51 mouse cellular contexts compared by ENCODE assay signal in genomic region chr6:73499631-73500030, GRCm38 (mm10). TPM values are rescaled to one million over a fixed set of nuclear protein-coding genes. Genes with fewer than 3 reads are reported as not detected.
"Had no signal": no experiment of that assay in that cellular context is flagged by ENCODE, and none has a peak within 500 bp of the region (broad histone marks: within the 10 kb centered on the region; RNA-seq: fewer than 3 reads in every experiment).

No protein-coding gene starts in this region.

- H3K4me1 ChIP-seq: heart, embryonic 10.5 days; heart, embryonic 12.5 days; heart, embryonic 13.5 days; heart, embryonic 15.5 days; hindbrain, embryonic 10.5 days; hindbrain, embryonic 12.5 days; intestine, embryonic 15.5 days; kidney, embryonic 15.5 days had no signal

- H3K36me3 ChIP-seq: heart, embryonic 10.5 days; heart, embryonic 12.5 days; heart, embryonic 13.5 days; heart, embryonic 15.5 days; hindbrain, embryonic 10.5 days; hindbrain, embryonic 12.5 days; hindbrain, embryonic 13.5 days; hindbrain, embryonic 15.5 days; intestine, embryonic 15.5 days; kidney, embryonic 15.5 days had no signal

- H3K27me3 ChIP-seq: heart, embryonic 12.5 days; heart, embryonic 13.5 days; heart, embryonic 15.5 days; hindbrain, embryonic 12.5 days; hindbrain, embryonic 13.5 days; hindbrain, embryonic 15.5 days; intestine, embryonic 15.5 days; kidney, embryonic 15.5 days had no signal

- H3K4me3 ChIP-seq: heart, embryonic 10.5 days; heart, embryonic 12.5 days; heart, embryonic 13.5 days; heart, embryonic 15.5 days; hindbrain, embryonic 10.5 days; hindbrain, embryonic 12.5 days; hindbrain, embryonic 13.5 days; hindbrain, embryonic 15.5 days; intestine, embryonic 15.5 days; kidney, embryonic 15.5 days; layer of hippocampus, adult 2 months had no signal

- H3K9me3 ChIP-seq: heart, embryonic 10.5 days; heart, embryonic 12.5 days; heart, embryonic 13.5 days; heart, embryonic 15.5 days; hindbrain, embryonic 10.5 days; hindbrain, embryonic 12.5 days; hindbrain, embryonic 13.5 days; hindbrain, embryonic 15.5 days; intestine, embryonic 15.5 days; kidney, embryonic 15.5 days had no signal

- H3K4me2 ChIP-seq: heart, embryonic 11.5 days; heart, embryonic 12.5 days; heart, embryonic 13.5 days; heart, embryonic 15.5 days; hindbrain, embryonic 12.5 days; hindbrain, embryonic 13.5 days; hindbrain, embryonic 14.5 days; hindbrain, embryonic 15.5 days; intestine, embryonic 15.5 days; kidney, embryonic 15.5 days had no signal

- ATAC-seq: hindbrain, embryonic 16.5 days; hindbrain, postnatal 0 days; inflammation-experienced regulatory T-cells, adult 6 months; intestine, embryonic 15.5 days; intestine, embryonic 16.5 days; intestine, postnatal 0 days had no signal

- DNase-seq: heart, postnatal 10 days; heart, postnatal 14 days; heart, postnatal 36 days; heart, postnatal 4 days; kidney, adult 11 months; kidney, adult 18-20 months; kidney, adult 2 months; kidney, adult 8-10 months; kidney, adult 9 months; kidney, postnatal 10 days; kidney, postnatal 14 days; kidney, postnatal 25 days; kidney, postnatal 36 days; kidney, postnatal 4 days; layer of hippocampus, adult 9-11 months; layer of hippocampus, postnatal 36 days had no signal

- H3K27ac ChIP-seq: heart, embryonic 10.5 days; heart, embryonic 13.5 days; heart, embryonic 15.5 days; hindbrain, embryonic 10.5 days; hindbrain, embryonic 12.5 days; hindbrain, embryonic 13.5 days; hindbrain, embryonic 14.5 days; hindbrain, embryonic 15.5 days; hindbrain, postnatal 0 days; intestine, embryonic 15.5 days; kidney, embryonic 15.5 days; kidney, postnatal 0 days; layer of hippocampus, adult 2 months had no signal

- H3K9ac ChIP-seq: heart, embryonic 12.5 days; heart, embryonic 13.5 days; heart, embryonic 15.5 days; hindbrain, embryonic 12.5 days; hindbrain, embryonic 13.5 days; hindbrain, embryonic 14.5 days; hindbrain, embryonic 15.5 days; intestine, embryonic 15.5 days; kidney, embryonic 15.5 days had no signal

RNA-seq across cellular contexts. Expression of gene 4931417E11Rik, which starts 30.2 kb away (rescaled TPM):
- total RNA-seq: heart, adult 8-10 months; heart, postnatal 10 days; heart, postnatal 14 days; heart, postnatal 25 days; heart, postnatal 36 days; heart, postnatal 4 days; hematopoietic stem cell, adult 5-6 weeks; hindbrain, postnatal 0 days; layer of hippocampus, adult 18-20 months; layer of hippocampus, adult 2 months; layer of hippocampus, adult 8-10 months; layer of hippocampus, postnatal 10 days; layer of hippocampus, postnatal 14 days; layer of hippocampus, postnatal 25 days; layer of hippocampus, postnatal 36 days had no signal
- polyA plus RNA-seq: heart, embryonic 10.5 days; heart, embryonic 11.5 days; heart, embryonic 12.5 days; heart, embryonic 13.5 days; heart, embryonic 14.5 days; heart, embryonic 15.5 days; heart, embryonic 16.5 days; heart, postnatal 0 days; hindbrain, embryonic 10.5 days; hindbrain, embryonic 11.5 days; hindbrain, embryonic 12.5 days; hindbrain, embryonic 13.5 days; hindbrain, embryonic 14.5 days; hindbrain, embryonic 15.5 days; hindbrain, embryonic 16.5 days; hindbrain, postnatal 0 days; inflammation-experienced regulatory T-cells, adult 6 months; intestine, embryonic 14.5 days; intestine, embryonic 15.5 days; intestine, embryonic 16.5 days; intestine, postnatal 0 days; kidney, embryonic 14.5 days; kidney, embryonic 15.5 days; kidney, embryonic 16.5 days; kidney, postnatal 0 days; large intestine, adult 2 months had no signal
